ENCODE assay signal across 9 mouse cellular contexts in the genomic region with DNA sequence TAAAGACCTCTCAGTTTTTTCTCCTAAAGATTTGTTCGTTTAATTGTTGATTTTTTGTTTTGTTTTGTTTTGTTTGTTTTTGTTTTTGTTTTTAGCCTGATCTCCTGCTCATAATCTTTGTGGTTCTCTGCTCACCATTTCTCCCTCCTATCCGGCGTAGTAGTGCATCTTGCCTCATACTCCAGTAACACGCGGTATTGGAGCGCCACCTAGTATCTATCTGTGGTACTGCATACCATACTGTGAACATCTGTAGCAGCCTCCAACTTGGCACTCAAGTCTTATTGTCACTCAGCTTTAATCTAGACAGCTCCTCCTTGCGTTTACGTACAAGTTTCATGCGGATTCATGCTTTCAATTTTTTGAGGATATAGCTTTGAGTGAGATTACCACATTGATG. TPM values are rescaled to one million over a fixed set of nuclear protein-coding genes. Genes with fewer than 3 reads are reported as not detected.
DNase-seq lines count a peak whose midpoint lies in the region; ATAC-seq and TF ChIP-seq lines count a peak whose summit lies in the region.
"Had no signal": no experiment of that assay in that cellular context is flagged by ENCODE, and none has a peak within 500 bp of the region (broad histone marks: within the 10 kb centered on the region; RNA-seq: fewer than 3 reads in every experiment).

No protein-coding gene starts in this region.

- H3K9me3 ChIP-seq in hindbrain, embryonic 15.5 days: no peaks in the 10 kb centered on the region

- CTCF ChIA-PET in Patski (lab: Charles Lee): interaction anchor here (1.4 to 1.6 kb wide), 2 partner anchors 71 to 88 kb away, joined by 4 to 8 read pairs; no protein-coding TSS in a partner anchor

- H3K4me1 ChIP-seq in hindbrain, embryonic 15.5 days (replicated peaks): no peaks in the 10 kb centered on the region
- H3K4me1 ChIP-seq: megakaryocyte, embryonic 14.5 days had no signal

- no peak overlapping the region for H3K9ac ChIP-seq in hindbrain, embryonic 15.5 days

- peak; percentile 81 for TF ChIP-seq CTCF in Patski (IDR thresholded peaks at IDR 0.05)

- ATAC-seq in Patski: peak; percentile 60
- ATAC-seq in frontal cortex, adult (ENCODE audit: low TSS enrichment): peak; percentile 93
- ATAC-seq in hindbrain, embryonic 15.5 days (ENCODE audit: low FRiP score, low read depth): 0 out of 2 replicates have a peak, but pooled peaks have one; percentile 45
- ATAC-seq in megakaryocyte, adult 5-6 weeks (ENCODE audit: poor library complexity, severe bottlenecking): peak; percentile 77
- no peak for ATAC-seq in erythroid progenitor cell, adult 5-6 weeks (replicated peaks; ENCODE audit: low FRiP score, poor library complexity, severe bottlenecking)

- POLR2A ChIA-PET in Patski (lab: Charles Lee): no interaction called here

- H3K27me3 ChIP-seq in Patski: peaks cover 49% of the 10 kb centered on the region
- H3K27me3 ChIP-seq in hindbrain, embryonic 15.5 days: no peaks in the 10 kb centered on the region
- H3K27me3 ChIP-seq: megakaryocyte, embryonic 14.5 days had no signal

- in situ Hi-C loops in Patski (cut with MboI; ENCODE audit: low pct_unique_long_range_greater_than_20kb): loop anchor here (25.0 kb wide), 1 partner anchor 232 kb away; no protein-coding TSS in a partner anchor

- H3K4me3 ChIP-seq in hindbrain, embryonic 15.5 days: no peak overlapping the region
- H3K4me3 ChIP-seq: megakaryocyte, embryonic 14.5 days had no signal

- H3K27ac ChIP-seq in hindbrain, embryonic 15.5 days (replicated peaks): no peak overlapping the region

- no peak for DNase-seq in Patski (ENCODE audit: low read depth, low spot score)
- peak; percentile 59 to 60 for DNase-seq in cerebellum, adult 18-20 months
- peak; percentile 36 to 49 for DNase-seq in layer of hippocampus, postnatal 36 days
- peak; percentile 69 to 77 for DNase-seq in right cerebral cortex, adult 2 months (ENCODE audit: low spot score in 2 of 2)

- WGBS in hindbrain, embryonic 15.5 days: 18% methylated on average over 9 of the region's 9 CpGs

- H3K36me3 ChIP-seq in hindbrain, embryonic 15.5 days: no peaks in the 10 kb centered on the region

- no peak overlapping the region for H3K4me2 ChIP-seq in hindbrain, embryonic 15.5 days

RNA-seq across cellular contexts. Expression of a gene that starts 37.4 kb away (rescaled TPM):
- polyA plus RNA-seq in Patski (2021): 0.63 TPM
- polyA plus RNA-seq in hindbrain, embryonic 15.5 days (2015; fragmentation: Nextera tagmentation; extraction: Ambion mirVana): 0.88 and 0.99 TPM in 2 replicates
- 1 to 10 TPM; 1.3 to 1.7 TPM for total RNA-seq in layer of hippocampus, postnatal 36 days (2021)
- total RNA-seq in megakaryocyte, adult 5-6 weeks (2015): not detected in 2 replicates
- total RNA-seq in megakaryocyte, adult 5-6 weeks (2017): 0.15 TPM in 1 of 2 replicates, not detected in the other
- 0.84 and 1.1 TPM in 2 replicates for total RNA-seq in erythroid progenitor cell, adult 5-6 weeks (2015; ENCODE audit: low replicate concordance)
- 1.3 TPM in 1 of 2 replicates, not detected in the other for total RNA-seq in erythroid progenitor cell, adult 5-6 weeks (2017; ENCODE audit: low replicate concordance)

RNA-seq across cellular contexts. Expression of a gene that starts 40.0 kb away (rescaled TPM):
- polyA plus RNA-seq in Patski (2021): 36.6 TPM
- polyA plus RNA-seq in hindbrain, embryonic 15.5 days (2015; fragmentation: Nextera tagmentation; extraction: Ambion mirVana): 63.2 and 68.4 TPM in 2 replicates
- 100 to 1,000 TPM; 101 to 103 TPM for total RNA-seq in layer of hippocampus, postnatal 36 days (2021)
- total RNA-seq in megakaryocyte, adult 5-6 weeks (2015): 29.3 and 29.8 TPM in 2 replicates
- 34.4 and 48.3 TPM in 2 replicates for total RNA-seq in megakaryocyte, adult 5-6 weeks (2017)
- total RNA-seq in erythroid progenitor cell, adult 5-6 weeks (2015; ENCODE audit: low replicate concordance): 29.2 and 41.5 TPM in 2 replicates
- total RNA-seq in erythroid progenitor cell, adult 5-6 weeks (2017; ENCODE audit: low replicate concordance): 19.5 and 61.5 TPM in 2 replicates
